Mouse (Mus musculus): ENCODE results near the gene Nim1k.
"Not testable (repeated sequence)": the region's sequence is repeated elsewhere in the genome, so short reads cannot be mapped to it uniquely, and the experiment has no call there.

Gene Nim1k

DNA sequence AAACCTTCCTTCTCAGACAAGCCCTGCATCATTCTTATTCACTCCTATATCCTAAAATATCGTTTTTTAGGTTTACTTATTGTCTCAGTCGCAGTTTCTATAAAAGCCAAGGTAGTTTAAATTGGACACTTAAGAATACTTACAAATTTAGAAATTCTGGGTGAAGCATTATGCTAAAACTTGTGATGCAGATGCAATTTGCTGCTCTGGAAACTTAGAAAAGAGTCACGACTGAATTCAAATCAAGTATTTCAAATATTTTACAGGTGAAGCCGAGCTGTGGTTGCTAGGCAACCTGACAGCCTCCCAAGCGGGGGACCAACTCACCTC, 66.0 kb downstream of the Nim1k start:
- no peak for DNase-seq (ENCODE audit: low spot score in 2 of 2)

DNA sequence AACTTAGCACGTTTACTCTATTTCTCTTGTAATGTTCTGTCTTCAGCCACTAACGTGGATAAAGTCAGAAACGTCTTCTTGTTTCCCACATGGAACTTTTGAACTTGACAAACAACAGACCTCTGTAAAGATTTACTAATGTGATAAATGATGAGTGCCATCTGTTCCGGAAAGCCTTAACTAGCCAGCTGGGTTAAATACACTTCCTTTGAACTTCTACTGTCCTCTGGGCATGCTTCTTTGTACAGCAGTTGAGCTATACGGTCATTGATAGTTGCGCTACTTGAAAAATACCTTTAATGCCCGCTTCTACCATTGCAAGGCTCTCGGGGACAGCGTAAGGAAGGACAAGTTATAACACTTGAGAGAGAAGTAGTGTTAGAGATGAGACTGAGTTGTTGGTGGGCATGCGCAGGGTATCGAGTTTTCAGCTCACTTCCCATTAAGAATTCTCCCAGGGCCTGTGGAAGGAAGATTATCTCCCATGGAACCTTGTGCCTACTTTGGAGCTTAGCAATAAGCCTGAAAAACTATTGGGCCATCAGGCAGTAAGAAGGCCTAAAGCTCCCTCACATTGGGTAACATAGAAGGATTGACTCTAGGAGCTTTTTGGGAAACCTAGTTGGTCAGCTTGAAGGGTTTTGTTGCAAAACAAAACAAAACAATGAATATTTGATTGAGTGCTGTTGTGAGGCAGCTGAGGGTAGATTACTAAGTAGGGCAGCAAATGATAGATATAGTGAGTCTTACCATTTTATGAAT, 71.1 kb downstream of the Nim1k start:
- no peak for DNase-seq (ENCODE audit: low spot score in 2 of 2)

DNA sequence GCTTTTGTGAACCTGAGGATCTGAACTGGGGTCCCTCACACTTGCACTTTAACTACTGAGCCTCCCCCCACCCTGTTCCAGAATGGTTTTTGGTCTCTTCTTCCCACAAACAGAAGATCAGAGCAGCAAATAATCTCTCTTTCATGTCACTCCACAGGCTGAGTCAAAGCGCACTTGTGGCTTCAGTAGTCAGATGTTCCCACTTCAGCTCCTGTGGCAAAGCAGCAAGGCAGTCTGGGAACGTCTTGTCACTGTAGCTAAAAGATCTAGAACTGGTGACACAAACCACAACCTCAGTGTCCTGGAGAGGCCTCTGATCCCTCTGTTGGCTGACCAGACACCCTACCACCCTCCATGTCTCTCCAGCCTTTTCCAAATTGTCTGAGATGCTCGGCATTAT, 74.5 kb downstream of the Nim1k start:
- no peak for DNase-seq (ENCODE audit: low spot score in 2 of 2)

DNA sequence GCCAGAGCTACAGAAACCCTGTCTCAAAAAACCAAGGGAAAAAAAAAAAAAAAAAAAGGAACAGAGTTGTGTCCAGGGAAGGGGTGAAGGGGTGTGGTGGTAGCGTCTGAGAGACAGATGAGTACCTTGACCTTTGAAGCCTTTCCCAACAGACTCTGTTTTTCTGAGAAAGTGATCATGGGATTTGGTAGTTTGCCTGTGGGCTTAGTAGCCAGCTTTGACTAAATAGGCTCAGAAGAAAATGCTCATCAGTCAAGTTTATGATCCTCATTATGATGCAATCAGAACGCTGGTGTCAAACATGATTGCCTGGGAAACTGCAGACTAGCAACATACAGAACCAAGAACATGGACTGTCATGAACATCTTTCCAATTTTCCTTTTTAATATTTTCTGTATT, 76.0 kb downstream of the Nim1k start:
- DNase-seq (ENCODE audit: low spot score in 2 of 2), result no peak

DNA sequence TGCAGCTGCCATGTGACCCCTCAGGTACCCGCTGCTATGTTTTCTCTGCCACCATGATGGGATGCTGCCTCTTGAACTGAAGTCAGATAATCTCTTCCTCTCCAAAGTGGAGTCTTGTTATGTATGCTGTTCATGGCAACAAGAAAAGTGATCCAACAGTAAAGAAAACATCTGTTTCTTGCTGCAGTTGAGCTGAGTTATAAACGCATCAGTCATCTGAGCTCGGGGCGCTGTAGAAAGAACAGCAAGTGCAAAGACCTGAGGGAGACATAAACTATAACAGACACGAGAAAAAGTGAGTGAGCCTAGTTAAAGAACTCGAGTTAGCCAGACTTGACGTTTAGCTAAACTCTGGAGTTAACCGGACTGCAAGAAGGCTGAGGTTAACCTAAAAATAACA, 76.9 kb downstream of the Nim1k start:
- DNase-seq (ENCODE audit: low spot score in 2 of 2), result no peak

DNA sequence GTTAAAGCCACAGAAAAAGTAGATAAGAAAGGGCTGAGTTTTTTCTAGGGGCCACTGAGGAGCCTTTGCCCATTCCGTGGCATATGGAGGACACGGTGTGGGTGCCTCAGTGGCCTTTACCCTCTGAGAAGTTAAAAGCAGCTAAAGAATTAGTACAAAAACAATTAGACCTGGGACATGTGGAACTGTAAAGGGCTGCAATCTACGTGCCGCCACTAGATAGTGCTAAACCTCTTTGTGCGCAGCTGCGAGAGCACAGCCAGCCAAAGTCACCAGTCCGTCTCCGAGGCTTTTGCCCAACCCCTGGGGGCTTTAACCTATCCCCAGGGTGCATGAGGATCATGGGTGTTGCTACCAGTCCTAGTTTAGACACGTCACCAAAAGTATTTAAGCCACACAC, 94.3 kb downstream of the Nim1k start:
- DNase-seq (ENCODE audit: low spot score in 2 of 2), result not testable (repeated sequence)

Measured in urinary bladder, postnatal 36 days (tissue).